Mouse (Mus musculus) left cerebral cortex, postnatal 10 days (tissue): ENCODE measurements around the gene Lmo2. TPM values are rescaled to one million over a fixed set of nuclear protein-coding genes. Genes with fewer than 3 reads are reported as not detected.
A peak's percentile ranks its signal among the peaks of the same experiment; 100 is the strongest.

Source experiments
- DNase-seq, 2 experiments: peaks; one replicate each; pipeline ENCODE4 v3.0.0; 2021 to 2022; ENCODE audit warnings: low spot score in 2 of 2, mixed read lengths in 1 of 2; ENCODE audit errors: extremely low spot score in 1 of 2
- intact Hi-C: fragments of 180-260 bp; cut with DNase I; formaldehyde crosslinking; loops from one replicate; pipeline ENCODE4 v1.15.1; 2025
- total RNA-seq, 2 experiments: library from RNA; stranded (reverse); gene quantifications; 2 replicates each; pipeline ENCODE4 v1.2.3; 2021

Lmo2 gene
- total RNA-seq, 2 experiments from 2014 or later, result 17.2 to 21.3 TPM

GRCm38 (mm10) chr2:103937670-103938069 lies 20.1 kb upstream of the Lmo2 start:
- intact Hi-C loops, result no loop called here
- DNase-seq, result no peak

GRCm38 (mm10) chr2:103938573-103938972 lies 19.2 kb upstream of the Lmo2 start:
- intact Hi-C loops, result no loop called here
- DNase-seq, result no peak

GRCm38 (mm10) chr2:103939003-103939402 lies 18.8 kb upstream of the Lmo2 start:
- no peak for DNase-seq
- intact Hi-C loops, result no loop called here

DNA sequence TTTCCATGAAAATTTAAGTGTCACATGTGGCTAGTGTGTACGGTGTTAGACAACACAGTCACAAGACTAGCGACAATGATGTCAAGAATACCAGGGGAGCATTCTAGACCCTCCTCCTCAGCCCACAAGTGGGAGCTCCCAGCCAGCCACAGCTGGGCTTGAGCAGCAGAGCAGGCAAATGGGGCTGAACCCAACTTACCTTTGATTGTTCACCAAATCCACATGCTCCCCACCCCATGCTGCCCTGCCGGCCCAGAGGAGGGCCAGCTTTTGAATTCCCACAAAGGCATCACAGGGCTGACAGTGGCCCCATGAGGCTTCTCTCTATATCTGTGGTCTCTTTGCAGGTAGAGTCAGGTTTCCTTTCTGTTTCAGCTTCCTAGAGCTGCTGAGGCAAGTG lies 16.7 kb upstream of the Lmo2 start:
- no peak for DNase-seq
- intact Hi-C loops, result no loop called here

DNA sequence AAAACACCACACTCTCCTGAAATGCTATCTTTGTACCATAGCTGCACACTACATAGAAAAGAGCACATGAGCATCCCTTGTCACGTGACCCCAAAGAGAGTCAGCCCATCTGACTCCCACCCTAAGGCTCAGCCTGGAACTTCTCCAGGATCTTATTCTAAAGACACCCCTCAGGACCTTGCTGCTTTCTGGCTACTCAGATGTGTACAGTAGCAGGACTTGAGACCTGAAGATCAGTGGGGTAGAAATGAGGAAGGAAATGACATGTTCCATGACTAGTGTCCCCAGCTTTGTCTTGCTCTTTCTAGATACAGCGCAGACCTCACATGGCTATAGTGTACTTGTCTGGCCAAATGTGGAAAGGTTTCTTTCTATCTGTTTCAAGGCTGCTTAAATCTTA lies 12.9 kb upstream of the Lmo2 start:
- intact Hi-C loops, result no loop called here
- DNase-seq, result no peak

- no peak for DNase-seq
These were observed 12.2 kb upstream of the Lmo2 start for GRCm38 (mm10) chr2:103945571-103946092.

GRCm38 (mm10) chr2:103946892-103947291 lies 10.9 kb upstream of the Lmo2 start:
- intact Hi-C loops, result no loop called here
- DNase-seq, result no peak

More at GRCm38 (mm10) chr2:103945571-103946092, 12.2 kb upstream of the Lmo2 start:
- intact Hi-C loops, result no loop called here

DNA sequence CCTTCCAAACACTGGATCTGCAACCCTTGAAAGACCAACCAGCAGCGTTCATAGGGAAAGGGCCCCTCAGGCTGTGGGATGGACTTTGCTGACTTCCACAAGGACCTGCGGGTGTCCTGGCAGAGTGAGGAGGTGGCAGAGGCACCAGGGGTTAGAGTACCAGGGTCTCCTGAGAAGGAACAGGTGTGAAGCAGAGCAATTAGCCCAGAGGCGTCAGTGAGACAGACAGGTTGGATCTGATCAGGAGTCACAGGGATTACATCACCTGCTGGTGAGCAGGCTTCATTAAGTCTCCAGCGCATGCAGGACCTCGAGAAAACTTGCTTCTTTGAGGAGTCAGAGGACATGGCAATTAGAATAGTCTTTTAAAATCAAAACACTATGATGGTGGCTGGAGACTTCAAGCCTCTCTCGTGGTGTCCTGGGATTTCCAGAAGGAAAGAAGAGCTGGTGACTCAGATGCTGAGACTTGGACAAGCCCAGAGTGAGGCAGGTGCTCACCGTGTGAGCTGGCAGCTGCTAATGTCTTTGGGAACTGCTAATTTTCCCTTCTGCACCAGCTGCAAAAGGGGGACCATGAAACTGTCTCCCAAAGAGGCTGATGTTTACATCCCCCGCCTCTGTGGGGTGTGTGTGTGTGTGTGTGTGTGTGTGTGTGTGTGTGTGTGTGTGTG lies 9.7 kb upstream of the Lmo2 start:
- intact Hi-C loops, result no loop called here
- DNase-seq, result no peak

GRCm38 (mm10) chr2:103953050-103953835 lies 4.5 kb upstream of the Lmo2 start:
- intact Hi-C loops, result no loop called here
- DNase-seq, result no peak

- DNase-seq, result no peak
- intact Hi-C loops, result no loop called here
These were observed 2.1 kb upstream of the Lmo2 start for GRCm38 (mm10) chr2:103955714-103956113.

DNA sequence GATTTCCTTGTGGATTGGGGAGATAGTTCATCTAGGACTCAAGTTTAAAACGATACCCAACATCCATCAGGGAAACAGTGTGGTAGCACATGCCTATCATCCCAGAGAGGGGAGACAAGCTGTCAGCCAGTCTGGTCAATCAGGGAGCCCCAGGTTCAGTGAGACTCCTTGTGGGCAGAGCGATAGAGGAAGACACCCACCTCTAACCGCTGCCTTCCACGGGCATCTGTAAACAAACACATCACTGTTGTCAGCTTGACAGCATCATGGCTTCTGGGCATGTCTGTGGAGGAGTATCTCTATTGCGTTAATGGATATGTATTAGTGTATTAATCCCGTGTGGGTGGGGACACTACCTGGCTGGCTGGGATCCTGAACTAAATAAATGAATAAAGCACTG lies 919 bp upstream of the Lmo2 start:
- intact Hi-C loops, result no loop called here
- DNase-seq, result no peak

DNA sequence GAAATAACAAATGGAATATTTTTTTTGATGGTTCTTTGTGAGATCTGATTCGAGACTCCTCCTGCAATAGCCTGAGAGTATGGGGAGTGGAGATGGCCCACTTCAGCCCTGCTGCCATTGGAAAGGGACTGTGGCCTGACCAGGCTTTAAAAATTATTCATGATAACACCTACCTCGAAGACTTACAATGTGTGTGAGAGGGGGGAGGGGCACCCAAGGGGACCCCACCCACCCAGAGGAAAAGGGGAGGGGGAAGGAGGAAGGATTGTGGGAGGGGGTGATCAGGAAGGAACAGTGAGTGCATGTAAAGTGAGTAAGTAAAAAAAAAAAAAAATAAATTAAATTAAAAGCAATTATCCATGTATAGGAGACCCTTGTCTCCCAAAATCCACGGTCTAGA lies 848 bp downstream of the Lmo2 start:
- intact Hi-C loops, result no loop called here
- DNase-seq, result no peak

DNA sequence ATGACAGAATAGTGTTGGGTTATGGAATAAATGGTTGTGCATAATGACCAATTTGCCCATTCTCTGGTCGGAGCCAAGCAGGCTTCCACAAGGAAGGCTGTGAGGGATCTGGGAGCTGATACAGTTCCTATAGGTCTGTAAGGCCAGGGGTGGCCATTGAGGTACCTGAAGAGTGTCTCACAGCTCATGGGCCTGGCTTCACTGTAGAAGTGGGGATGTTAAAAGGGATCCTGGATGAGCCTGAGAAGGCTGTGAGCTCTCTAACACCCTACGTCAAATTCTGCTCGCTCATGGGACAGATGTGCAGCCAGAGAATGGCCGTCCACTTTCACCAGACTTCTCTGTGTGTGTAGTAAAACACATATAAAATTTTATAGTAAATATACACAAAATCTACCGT lies 1.3 kb downstream of the Lmo2 start:
- intact Hi-C loops, result no loop called here
- no peak for DNase-seq

GRCm38 (mm10) chr2:103959574-103959973 lies 1.8 kb downstream of the Lmo2 start:
- DNase-seq, result no peak
- intact Hi-C loops, result no loop called here

DNA sequence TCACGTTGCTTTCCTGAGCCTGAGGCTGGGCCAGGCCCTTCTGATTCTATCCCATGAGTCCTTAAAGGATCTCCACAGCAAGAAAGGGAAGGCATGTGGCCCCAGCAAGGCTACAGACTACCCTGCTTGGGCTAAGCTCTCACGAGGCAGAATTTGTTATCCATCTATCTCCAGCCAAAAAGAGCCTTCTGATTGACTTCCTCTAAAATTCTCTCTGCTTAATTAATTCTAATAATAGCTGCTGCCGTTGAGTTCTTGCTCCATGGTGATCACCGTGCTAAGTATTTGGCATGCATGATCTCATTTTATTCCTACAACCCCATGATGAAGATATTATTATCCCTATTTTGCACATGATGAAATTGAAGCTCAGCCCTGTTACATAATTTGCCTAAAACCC lies 4.6 kb downstream of the Lmo2 start:
- no peak for DNase-seq
- intact Hi-C loops, result no loop called here

GRCm38 (mm10) chr2:103965391-103965790 lies 7.6 kb downstream of the Lmo2 start:
- DNase-seq, result no peak
- intact Hi-C loops, result no loop called here

GRCm38 (mm10) chr2:103968186-103968585 lies 10.4 kb downstream of the Lmo2 start:
- no peak for DNase-seq
- intact Hi-C loops, result no loop called here

DNA sequence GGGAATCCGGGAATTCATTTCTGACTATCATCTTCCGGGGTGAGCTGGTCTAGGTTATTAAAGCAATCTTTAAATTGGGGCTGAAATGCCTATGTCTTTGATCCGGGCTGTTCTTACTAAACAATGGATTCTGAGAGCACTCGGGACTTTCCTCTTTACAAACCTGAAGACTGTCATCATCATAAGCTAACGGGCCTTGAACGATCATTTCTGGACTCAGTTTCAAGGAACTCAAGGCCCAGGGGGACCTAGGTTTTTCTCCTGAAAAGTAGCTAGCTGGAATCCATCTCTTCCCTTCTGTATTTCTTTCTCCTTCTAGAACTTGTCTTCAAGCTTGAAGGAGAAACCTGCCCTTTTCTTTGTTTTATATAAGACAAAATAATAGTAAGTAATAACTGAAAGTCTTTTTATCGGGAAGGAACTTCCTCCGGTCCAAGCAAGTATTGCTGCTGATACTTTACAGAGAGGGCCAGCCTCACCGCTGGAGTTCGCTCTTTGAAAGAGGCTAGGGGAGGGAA lies 11.2 kb downstream of the Lmo2 start:
- DNase-seq, result no peak
- intact Hi-C loops, result no loop called here

DNA sequence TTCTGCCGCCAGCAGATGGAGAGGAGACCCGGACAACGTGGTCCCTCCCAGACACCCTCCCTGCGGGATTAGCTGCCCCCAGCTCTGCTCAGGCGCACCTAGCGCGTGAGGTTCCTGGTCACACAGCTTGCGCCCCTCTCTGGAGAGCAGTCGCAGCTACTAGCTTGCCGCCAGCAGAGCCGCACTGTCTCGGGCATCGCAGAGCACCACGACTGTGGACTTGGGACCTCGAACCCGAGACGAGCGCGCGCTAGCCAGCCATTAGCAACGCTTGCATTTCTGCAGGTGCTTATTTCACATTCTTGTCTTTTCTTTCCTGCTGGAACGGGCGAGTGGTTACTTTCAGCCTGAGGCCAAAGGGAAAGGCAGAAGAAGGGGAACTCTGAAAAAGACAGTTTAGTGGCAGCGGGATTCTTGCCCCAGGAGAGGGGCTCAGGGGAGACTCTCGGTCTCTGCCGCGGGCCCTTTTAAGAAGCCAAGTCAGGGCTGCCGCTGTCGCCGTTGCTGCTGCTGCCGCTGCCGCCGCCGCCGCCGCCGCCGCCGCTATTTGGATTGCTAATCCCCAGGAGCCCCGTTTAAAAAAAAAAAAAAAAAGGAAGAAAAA lies 11.8 kb downstream of the Lmo2 start:
- intact Hi-C loops, result loop anchor here (10.0 kb wide), 1 partner anchor 405 kb away; the partner anchor contains the start of gene Abtb2
- DNase-seq, result peak; percentile 39 to 85
